Mouse (Mus musculus) kidney, adult 2 months (tissue): ENCODE data around the gene Gm10198. TPM values are rescaled to one million over a fixed set of nuclear protein-coding genes. Genes with fewer than 3 reads are reported as not detected.

ENCODE experiments used
- DNase-seq: peaks from one replicate; pipeline ENCODE4 v3.0.0; 2021
- H3K27ac ChIP-seq: fragments of 200-500 bp; 2 replicates; pipeline ENCODE4 v1.5.1; 2012; ENCODE audit warnings: low read depth, low read length, control low read depth, inconsistent platforms; ENCODE audit not compliant: insufficient read depth
- H3K27me3 ChIP-seq: fragments of 200-500 bp; replicated peaks from 2 replicates; pipeline ENCODE4 v1.6.1; 2012; ENCODE audit warnings: mild to moderate bottlenecking, moderate library complexity, low read length, inconsistent platforms; ENCODE audit not compliant: control insufficient read depth, insufficient read depth
- H3K36me3 ChIP-seq: fragments of 200-500 bp; 2 replicates; pipeline ENCODE4 v1.6.1; 2012; ENCODE audit warnings: mild to moderate bottlenecking, moderate library complexity, low read length, inconsistent platforms; ENCODE audit not compliant: control insufficient read depth, insufficient read depth
- H3K4me1 ChIP-seq: fragments of 200-500 bp; 2 replicates; pipeline ENCODE4 v1.6.1; 2011; ENCODE audit warnings: low read length; ENCODE audit not compliant: control insufficient read depth, insufficient read depth
- H3K4me3 ChIP-seq: fragments of 200-500 bp; 2 replicates; pipeline ENCODE4 v1.5.1; 2011; ENCODE audit warnings: mild to moderate bottlenecking, low read depth, low read length, control low read depth; ENCODE audit not compliant: insufficient read depth
- CTCF ChIP-seq: fragments of 200-500 bp; conservative IDR thresholded peaks from 2 replicates; pipeline ENCODE4 v1.5.1; 2011; ENCODE audit warnings: low read depth, mild to moderate bottlenecking, control low read depth, low read length, moderate library complexity, mixed read lengths; ENCODE audit not compliant: insufficient read depth, insufficient read length
- POLR2A ChIP-seq: fragments of 200-500 bp; IDR thresholded peaks from one replicate; pipeline ENCODE4 v1.6.1; 2011; ENCODE audit warnings: low read depth, low read length, control low read depth
- WGBS: fragments of 180-500 bp; shearing (Covaris S2); methylation state at CpG from one replicate; pipeline ENCODE4 v1.1.7; 2018; 5-methylcytosine and 5-hydroxymethylcytosine counted together
- polyA plus RNA-seq: library from polyadenylated mRNA; depleted of rRNA; stranded (reverse); fragments of >200 nt; gene quantifications from 2 replicates; pipeline ENCODE4 v1.2.3, GENCODE M21; 2012

Gm10198 gene
- polyA plus RNA-seq, 1 experiment: not detected

GRCm38 (mm10) chr13:111604826-111605225, 12.2 kb downstream of the Gm10198 start:
- no peaks in the 10 kb centered on the region for H3K4me1 ChIP-seq
- WGBS: 91% methylated on average over 5 of the region's 5 CpGs
- TF ChIP-seq POLR2A (no peak), CTCF (no peak)
- no peak overlapping the region for H3K27ac ChIP-seq
- H3K4me3 ChIP-seq: no peak overlapping the region
- no peaks in the 10 kb centered on the region for H3K36me3 ChIP-seq
- DNase-seq: no peak
- H3K27me3 ChIP-seq: no peaks in the 10 kb centered on the region; the same call in 1 of the 2 replicates

GRCm38 (mm10) chr13:111616168-111617125, 23.9 kb downstream of the Gm10198 start:
- no peaks in the 10 kb centered on the region for H3K27me3 ChIP-seq
- no peaks in the 10 kb centered on the region for H3K36me3 ChIP-seq
- H3K4me1 ChIP-seq: no peaks in the 10 kb centered on the region
- 70% methylated on average over 13 of the region's 13 CpGs for WGBS
- no peak overlapping the region for H3K27ac ChIP-seq
- DNase-seq: peak; percentile 1
- H3K4me3 ChIP-seq: no peak overlapping the region
- no peak for TF ChIP-seq POLR2A
- no peak for TF ChIP-seq CTCF

- DNase-seq: peak; percentile 1
- Histone ChIP-seq H3K27ac (no peak overlapping the region), H3K4me3 (no peak overlapping the region), H3K4me1 (no peaks in the 10 kb centered on the region), H3K27me3 (no peaks in the 10 kb centered on the region), H3K36me3 (no peaks in the 10 kb centered on the region)
- 85% methylated on average over 4 of the region's 4 CpGs for WGBS
- TF ChIP-seq CTCF: no peak
- TF ChIP-seq POLR2A: no peak
Measured at GRCm38 (mm10) chr13:111620433-111620832, 27.8 kb downstream of the Gm10198 start.

GRCm38 (mm10) chr13:111622425-111622824, 29.8 kb downstream of the Gm10198 start:
- Histone ChIP-seq H3K4me3 (no peak overlapping the region), H3K27ac (no peak overlapping the region), H3K27me3 (no peaks in the 10 kb centered on the region), H3K4me1 (no peaks in the 10 kb centered on the region), H3K36me3 (no peaks in the 10 kb centered on the region)
- no peak for DNase-seq
- no peak for TF ChIP-seq CTCF
- WGBS: 95% methylated on average over 3 of the region's 3 CpGs

- Histone ChIP-seq H3K27ac (no peak overlapping the region), H3K4me1 (no peaks in the 10 kb centered on the region), H3K27me3 (no peaks in the 10 kb centered on the region), H3K36me3 (no peaks in the 10 kb centered on the region), H3K4me3 (no peak overlapping the region)
- DNase-seq: no peak
- WGBS: 73% methylated on average over 7 of the region's 7 CpGs
- TF ChIP-seq CTCF (no peak), POLR2A (no peak)
Measured at GRCm38 (mm10) chr13:111623112-111623511, 30.5 kb downstream of the Gm10198 start.

- H3K4me3 ChIP-seq: no peak overlapping the region
- no peaks in the 10 kb centered on the region for H3K27me3 ChIP-seq
- no peaks in the 10 kb centered on the region for H3K36me3 ChIP-seq
- DNase-seq: no peak
- 75% methylated on average over 6 of the region's 6 CpGs for WGBS
- no peak overlapping the region for H3K27ac ChIP-seq
- H3K4me1 ChIP-seq: no peaks in the 10 kb centered on the region
- no peak for TF ChIP-seq POLR2A
- no peak for TF ChIP-seq CTCF
Measured at GRCm38 (mm10) chr13:111624115-111624514, 31.5 kb downstream of the Gm10198 start.

GRCm38 (mm10) chr13:111634163-111635160, 41.9 kb downstream of the Gm10198 start:
- TF ChIP-seq CTCF (no peak), POLR2A (no peak)
- Histone ChIP-seq H3K36me3 (no peaks in the 10 kb centered on the region), H3K27me3 (no peaks in the 10 kb centered on the region), H3K4me3 (no peak overlapping the region), H3K4me1 (no peaks in the 10 kb centered on the region), H3K27ac (no peak overlapping the region)
- 81% methylated on average over 16 of the region's 16 CpGs for WGBS
- no peak for DNase-seq
